Mouse (Mus musculus): Measurements from ENCODE around the gene Ptdss2. TPM values are rescaled to one million over a fixed set of nuclear protein-coding genes. Genes with fewer than 3 reads are reported as not detected.

Gene Ptdss2
- total RNA-seq, 2 experiments from 2014 or later: 19.5 to 20.5 TPM

DNA sequence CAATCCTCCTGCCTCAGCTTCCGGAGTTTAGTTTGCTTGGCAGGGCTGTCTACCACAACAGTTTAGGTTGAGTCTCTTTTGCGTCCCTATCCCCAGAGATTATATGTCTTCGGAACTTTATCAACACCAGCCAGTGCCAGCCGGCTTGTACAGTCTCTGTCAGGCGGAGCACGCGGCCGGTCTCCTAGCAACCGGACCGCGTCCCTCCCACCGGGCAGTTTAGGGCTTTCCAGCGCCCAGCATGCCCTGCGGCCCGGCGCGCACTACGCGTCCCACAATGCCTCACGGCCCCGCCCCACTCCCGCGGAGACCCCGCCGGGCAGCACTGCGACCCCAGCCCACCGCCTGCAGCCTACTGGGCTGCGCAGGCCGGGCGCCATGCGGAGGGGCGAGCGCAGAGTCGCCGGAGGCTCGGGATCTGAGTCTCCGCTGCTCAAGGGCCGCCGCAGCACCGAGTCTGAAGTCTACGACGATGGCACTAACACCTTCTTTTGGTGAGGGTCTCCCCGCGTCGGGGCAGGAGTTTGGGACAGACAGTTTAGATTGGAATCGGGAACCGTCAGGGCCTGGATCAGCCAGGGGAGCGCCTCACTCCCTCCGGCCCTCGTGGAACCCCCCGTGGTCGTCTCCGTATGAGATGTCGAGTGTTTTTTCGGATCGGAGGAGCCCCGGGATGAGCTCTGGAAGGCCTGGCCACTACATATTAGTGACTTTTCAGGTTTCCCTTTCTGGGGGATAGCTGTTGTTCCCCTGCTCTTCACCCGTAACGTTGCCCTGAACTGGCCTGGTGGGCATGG, 9.0 kb downstream of the Ptdss2 start:
- Histone ChIP-seq H3K27ac (peak overlapping the region; percentile 86), H3K4me3 (peak overlapping the region; percentile 86)
- intact Hi-C loops (cut with DNase I): no loop called here
- peak; percentile 93 for DNase-seq
- TF ChIP-seq CTCF (IDR thresholded peaks at IDR 0.05): no peak

GRCm38 (mm10) chr7:141131904-141132755, 9.9 kb downstream of the Ptdss2 start:
- no peak for DNase-seq
- intact Hi-C loops (cut with DNase I): no loop called here
- H3K27ac ChIP-seq: peak overlapping the region; percentile 86
- TF ChIP-seq CTCF (IDR thresholded peaks at IDR 0.05): no peak
- peak overlapping the region; percentile 86 for H3K4me3 ChIP-seq

- no peak for DNase-seq
- intact Hi-C loops (cut with DNase I): no loop called here
- TF ChIP-seq CTCF (IDR thresholded peaks at IDR 0.05): no peak
- H3K4me3 ChIP-seq: no peak overlapping the region
- no peak overlapping the region for H3K27ac ChIP-seq
Observed at GRCm38 (mm10) chr7:141141326-141141725, 19.1 kb downstream of the Ptdss2 start.

DNA sequence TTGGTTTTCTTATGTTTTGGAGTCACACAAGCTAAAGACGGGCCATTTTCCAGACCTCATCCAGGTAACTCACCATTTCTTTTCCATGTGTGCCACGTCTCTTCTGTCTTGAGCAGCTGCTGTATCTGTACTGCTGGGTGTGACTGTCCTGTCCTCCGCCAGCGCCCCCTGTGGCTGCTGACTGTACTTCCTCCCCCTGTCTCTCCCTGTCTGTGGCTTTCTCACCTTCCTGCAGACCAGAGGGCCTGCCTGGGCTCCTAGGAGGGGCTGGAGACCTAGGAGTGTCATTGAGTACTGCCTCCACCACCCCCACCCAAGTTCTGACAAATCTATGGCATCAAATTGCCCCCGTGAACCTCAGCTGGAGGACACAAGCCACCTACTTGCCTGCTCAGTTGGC, 20.9 kb downstream of the Ptdss2 start:
- DNase-seq: no peak
- peak; percentile 53 for TF ChIP-seq CTCF (IDR thresholded peaks at IDR 0.05)
- intact Hi-C loops (cut with DNase I): no loop called here

GRCm38 (mm10) chr7:141143861-141144260, 21.7 kb downstream of the Ptdss2 start:
- no peak for TF ChIP-seq CTCF (IDR thresholded peaks at IDR 0.05)
- intact Hi-C loops (cut with DNase I): no loop called here
- Histone ChIP-seq H3K4me3 (no peak overlapping the region), H3K27ac (no peak overlapping the region)
- no peak for DNase-seq

More for the DNA sequence above, 20.9 kb downstream of the Ptdss2 start:
- no peak overlapping the region for H3K4me3 ChIP-seq
- H3K27ac ChIP-seq: no peak overlapping the region

DNA sequence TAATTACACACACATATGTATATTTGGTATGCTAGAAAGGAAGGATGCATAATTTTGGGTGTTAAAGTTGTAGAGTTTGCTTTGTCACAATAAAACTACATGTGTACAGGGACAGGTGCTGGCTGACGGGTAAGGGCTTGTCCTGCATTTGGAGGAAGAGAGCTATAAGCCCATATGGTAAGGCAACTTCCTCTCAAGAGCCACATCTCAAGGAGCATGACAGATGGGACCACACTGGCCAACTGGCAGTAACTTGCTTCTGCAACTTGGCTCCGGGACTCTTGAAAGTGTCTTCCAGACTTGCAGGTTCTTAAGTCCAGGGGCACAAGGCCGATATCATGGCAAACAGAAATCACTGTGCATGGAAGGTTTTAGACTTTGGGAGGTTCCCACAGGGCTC, 22.5 kb downstream of the Ptdss2 start:
- DNase-seq: no peak
- intact Hi-C loops (cut with DNase I): no loop called here
- no peak for TF ChIP-seq CTCF (IDR thresholded peaks at IDR 0.05)
- Histone ChIP-seq H3K27ac (no peak overlapping the region), H3K4me3 (no peak overlapping the region)

- DNase-seq: no peak
- intact Hi-C loops (cut with DNase I): no loop called here
Observed at GRCm38 (mm10) chr7:141145403-141145802, 23.2 kb downstream of the Ptdss2 start.

GRCm38 (mm10) chr7:141146043-141146595, 23.9 kb downstream of the Ptdss2 start:
- intact Hi-C loops (cut with DNase I): no loop called here
- peak overlapping the region; percentile 38; the same call in 1 of the 2 replicates for H3K27ac ChIP-seq

More at GRCm38 (mm10) chr7:141145403-141145802, 23.2 kb downstream of the Ptdss2 start:
- TF ChIP-seq CTCF (IDR thresholded peaks at IDR 0.05): no peak
- Histone ChIP-seq H3K4me3 (no peak overlapping the region), H3K27ac (peak overlapping the region; percentile 38; the same call in 1 of the 2 replicates)

DNA sequence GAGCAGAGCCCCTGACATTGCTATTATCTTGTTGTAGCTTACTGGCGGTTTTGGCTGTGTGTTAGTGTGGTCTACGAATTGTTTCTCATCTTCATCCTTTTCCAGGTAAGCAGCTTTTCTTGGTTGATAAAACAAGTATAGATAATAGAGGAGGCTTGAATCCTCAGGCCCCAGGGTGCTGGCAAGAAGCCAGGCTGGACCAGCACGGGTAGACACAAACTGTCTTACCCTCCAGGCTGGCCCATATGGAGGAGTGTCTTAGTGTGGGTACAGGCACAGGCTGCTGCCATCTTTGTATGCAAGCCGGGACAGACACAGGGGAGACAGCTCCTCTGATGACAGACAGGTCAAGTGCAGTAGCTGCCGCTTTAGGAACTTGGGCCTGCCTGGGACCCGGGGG, 24.9 kb downstream of the Ptdss2 start:
- DNase-seq: no peak
- H3K4me3 ChIP-seq: no peak overlapping the region
- TF ChIP-seq CTCF (IDR thresholded peaks at IDR 0.05): no peak
- no peak overlapping the region for H3K27ac ChIP-seq
- intact Hi-C loops (cut with DNase I): no loop called here

More at GRCm38 (mm10) chr7:141146043-141146595, 23.9 kb downstream of the Ptdss2 start:
- DNase-seq: no peak
- no peak for TF ChIP-seq CTCF (IDR thresholded peaks at IDR 0.05)
- H3K4me3 ChIP-seq: no peak overlapping the region

- Histone ChIP-seq H3K4me3 (no peak overlapping the region), H3K27ac (no peak overlapping the region)
- intact Hi-C loops (cut with DNase I): no loop called here
- no peak for DNase-seq
- TF ChIP-seq CTCF (IDR thresholded peaks at IDR 0.05): no peak
Observed at GRCm38 (mm10) chr7:141148639-141149038, 26.5 kb downstream of the Ptdss2 start.

- Histone ChIP-seq H3K4me3 (no peak overlapping the region), H3K27ac (no peak overlapping the region)
- intact Hi-C loops (cut with DNase I): no loop called here
- peak; percentile 26 for DNase-seq
- no peak for TF ChIP-seq CTCF (IDR thresholded peaks at IDR 0.05)
Observed at GRCm38 (mm10) chr7:141155362-141155761, 33.2 kb downstream of the Ptdss2 start.

DNA sequence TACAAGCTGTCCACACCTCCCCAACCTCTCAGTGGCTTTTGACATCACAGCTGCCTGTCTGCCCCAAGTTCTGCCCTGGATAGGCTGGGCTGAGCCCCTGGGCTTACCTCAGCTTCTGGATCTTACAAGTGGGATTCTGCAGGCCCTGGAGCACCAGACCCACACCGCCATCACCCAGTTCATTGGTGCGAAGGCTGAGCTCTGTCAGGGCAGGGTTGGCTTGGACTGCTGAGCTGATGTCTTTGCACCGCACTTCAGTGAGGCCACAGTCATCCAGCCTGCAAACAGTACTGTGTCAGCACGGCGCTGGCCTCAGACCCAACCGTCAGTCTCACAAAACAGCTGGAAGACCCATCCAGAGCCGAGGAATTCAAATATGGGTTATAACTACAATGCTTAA, 42.2 kb downstream of the Ptdss2 start:
- no peak for DNase-seq
- TF ChIP-seq CTCF (IDR thresholded peaks at IDR 0.05): no peak
- intact Hi-C loops (cut with DNase I): no loop called here
- no peak overlapping the region for H3K4me3 ChIP-seq
- H3K27ac ChIP-seq: 0 out of 2 replicates have a peak overlapping the region, but pooled peaks have one; percentile 3

DNA sequence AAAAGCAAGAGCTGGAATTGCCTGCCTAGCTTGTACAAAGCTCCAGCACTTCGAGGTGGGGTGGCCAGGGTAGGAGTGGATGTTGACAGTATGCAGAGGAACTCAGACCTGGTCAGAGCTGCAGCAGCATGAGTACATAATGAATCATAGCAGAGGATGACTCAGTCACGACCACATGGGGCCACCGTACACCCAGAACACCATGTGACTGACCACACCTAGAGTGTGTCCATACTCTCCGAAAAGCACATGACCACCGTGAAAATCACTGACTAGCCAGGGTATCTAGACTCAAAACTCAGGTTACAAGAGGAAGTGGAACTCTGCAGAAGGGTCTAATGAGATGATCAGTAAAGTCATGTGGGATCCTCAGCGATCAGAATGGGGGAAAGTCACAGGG, 42.7 kb downstream of the Ptdss2 start:
- intact Hi-C loops (cut with DNase I): no loop called here

More for the DNA sequence above, 42.7 kb downstream of the Ptdss2 start:
- Histone ChIP-seq H3K4me3 (no peak overlapping the region), H3K27ac (no peak overlapping the region)
- peak; percentile 45 for DNase-seq
- no peak for TF ChIP-seq CTCF (IDR thresholded peaks at IDR 0.05)
